Mouse (Mus musculus) lung, embryonic 16.5 days (tissue): ENCODE data around the gene Sept5. TPM values are rescaled to one million over a fixed set of nuclear protein-coding genes. Genes with fewer than 3 reads are reported as not detected.

Experiments used
- ATAC-seq: fragments of 200-750 bp; cut with Nextera tagmentation; 2 replicates; pipeline ENCODE4 v1.8.0; 2017; ENCODE audit warnings: low read depth, mild to moderate bottlenecking, moderate library complexity
- H3K27ac ChIP-seq: fragments of 300-500 bp; sonication (generic); 2 replicates; pipeline ENCODE4 v1.5.1; 2014; ENCODE audit warnings: mild to moderate bottlenecking, control low read depth, low read length
- H3K27me3 ChIP-seq: fragments of 300-500 bp; sonication (generic); 2 replicates; pipeline ENCODE4 v1.6.1; 2014; ENCODE audit warnings: low read depth, low read length, mixed read lengths; ENCODE audit not compliant: control insufficient read depth, insufficient read depth
- H3K36me3 ChIP-seq: fragments of 300-500 bp; sonication (generic); 2 replicates; pipeline ENCODE4 v1.6.1; 2014; ENCODE audit warnings: low read length; ENCODE audit not compliant: control insufficient read depth, insufficient read depth
- H3K4me1 ChIP-seq: fragments of 300-500 bp; sonication (generic); replicated peaks from 2 replicates; pipeline ENCODE4 v1.6.1; 2014; ENCODE audit warnings: low read length, mixed read lengths; ENCODE audit not compliant: control insufficient read depth, insufficient read depth
- H3K4me2 ChIP-seq: fragments of 300-500 bp; sonication (generic); 2 replicates; pipeline ENCODE4 v1.6.1; 2014; ENCODE audit warnings: low read depth, low read length, control low read depth
- H3K4me3 ChIP-seq: fragments of 300-500 bp; sonication (generic); 2 replicates; pipeline ENCODE4 v1.5.1; 2014; ENCODE audit warnings: mild to moderate bottlenecking, low read length, control low read depth
- H3K9ac ChIP-seq: fragments of 300-500 bp; sonication (generic); 2 replicates; pipeline ENCODE4 v1.6.1; 2014; ENCODE audit warnings: low read length, control low read depth
- H3K9me3 ChIP-seq: fragments of 300-500 bp; sonication (generic); 2 replicates; pipeline ENCODE4 v1.6.1; 2016; ENCODE audit warnings: low read length; ENCODE audit not compliant: control insufficient read depth
- WGBS: fragments of 180-500 bp; shearing (Covaris S2); extraction: QIAGEN DNeasy Blood & Tissue Kit; methylation state at CpG from one replicate; pipeline ENCODE4 v1.1.7; 2014; 5-methylcytosine and 5-hydroxymethylcytosine counted together
- polyA plus RNA-seq: library from polyadenylated mRNA; unstranded; fragments of >200 nt; fragmentation: Nextera tagmentation; extraction: Ambion mirVana; gene quantifications from 2 replicates; pipeline ENCODE4 v1.2.1, GENCODE M21; 2015

The Sept5 gene
- polyA plus RNA-seq, 1 experiment from 2014 or later: 21.1 TPM

DNA sequence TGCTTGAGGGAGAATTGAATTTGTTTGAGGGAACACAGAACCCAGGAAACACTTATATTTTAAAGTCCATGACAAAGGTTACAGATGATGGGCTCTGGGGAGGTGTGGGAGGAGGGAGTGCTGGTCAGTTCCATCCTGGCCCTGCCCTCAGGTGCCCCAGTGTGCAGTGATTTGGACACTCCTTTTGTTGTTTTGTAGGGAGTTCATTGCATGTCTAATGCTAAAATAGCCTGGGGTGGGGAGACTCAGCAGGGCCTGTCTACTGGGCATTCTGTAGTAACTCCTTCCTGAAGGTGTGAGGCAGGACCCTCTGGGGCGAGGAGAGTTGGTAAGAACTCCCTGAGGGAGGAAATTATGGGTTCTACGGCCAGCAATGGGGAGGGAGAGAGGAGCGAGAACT is 7.0 kb upstream of the Sept5 start:
- ATAC-seq: no peak
- Histone ChIP-seq H3K4me1 (no peaks in the 10 kb centered on the region), H3K27ac (no peak overlapping the region), H3K9ac (no peak overlapping the region), H3K27me3 (no peaks in the 10 kb centered on the region; the same call in 1 of the 2 replicates), H3K4me3 (no peak overlapping the region), H3K4me2 (no peak overlapping the region), H3K9me3 (no peaks in the 10 kb centered on the region), H3K36me3 (no peaks in the 10 kb centered on the region)
- WGBS: 56% methylated on average over 3 of the region's 3 CpGs

DNA sequence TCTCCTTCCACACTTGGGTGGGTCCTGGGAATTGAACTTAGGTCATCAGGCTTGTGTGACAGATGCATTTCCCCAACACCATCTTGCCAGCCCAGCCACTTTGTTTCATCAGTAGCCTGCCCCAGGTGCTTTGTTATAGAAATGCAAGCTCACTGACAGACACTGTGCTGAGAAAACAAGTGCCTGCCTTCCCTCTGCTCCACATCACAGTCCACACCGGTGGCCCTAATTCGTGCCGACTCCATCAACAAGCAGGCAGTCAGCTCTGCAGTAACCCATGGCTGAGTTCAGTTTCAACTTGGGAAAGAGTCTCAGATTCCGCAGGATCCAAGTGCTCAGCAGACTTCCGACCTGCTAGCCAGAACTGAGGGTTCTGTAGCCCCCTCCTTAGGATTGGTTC is 6.6 kb upstream of the Sept5 start:
- Histone ChIP-seq H3K27ac (no peak overlapping the region), H3K9me3 (no peaks in the 10 kb centered on the region), H3K9ac (no peak overlapping the region), H3K4me2 (no peak overlapping the region), H3K27me3 (no peaks in the 10 kb centered on the region; the same call in 1 of the 2 replicates), H3K4me1 (no peaks in the 10 kb centered on the region), H3K36me3 (no peaks in the 10 kb centered on the region), H3K4me3 (no peak overlapping the region)
- 71% methylated on average over 5 of the region's 5 CpGs for WGBS
- ATAC-seq: no peak

DNA sequence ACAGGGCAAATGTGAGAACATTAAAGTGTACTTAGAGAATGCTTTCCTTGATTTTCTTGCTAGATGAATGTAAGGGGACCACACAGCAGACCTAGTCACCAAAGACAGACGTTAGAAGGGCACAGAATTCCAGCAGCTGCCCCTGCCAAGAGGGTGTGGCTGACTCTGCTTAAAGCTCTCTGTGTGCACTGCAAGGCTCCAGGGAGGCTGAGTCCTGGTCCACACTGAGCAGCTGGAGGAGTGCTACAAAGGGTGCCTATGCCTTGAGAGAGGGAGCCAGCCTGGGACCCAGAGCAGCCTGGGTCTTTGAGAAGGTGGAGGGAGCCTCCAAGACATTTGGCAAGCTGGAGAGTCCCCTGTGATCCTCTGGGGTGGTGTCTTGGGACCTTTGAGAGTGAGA is 3.6 kb upstream of the Sept5 start:
- no peak overlapping the region for H3K4me3 ChIP-seq
- H3K4me2 ChIP-seq: no peak overlapping the region
- H3K27me3 ChIP-seq: no peaks in the 10 kb centered on the region; the same call in 1 of the 2 replicates
- H3K27ac ChIP-seq: no peak overlapping the region
- 15% methylated on average over 1 of the region's 1 CpGs for WGBS
- no peak overlapping the region for H3K9ac ChIP-seq
- H3K9me3 ChIP-seq: no peaks in the 10 kb centered on the region
- peaks cover 6% of the 10 kb centered on the region for H3K4me1 ChIP-seq
- H3K36me3 ChIP-seq: no peaks in the 10 kb centered on the region
- no peak for ATAC-seq

DNA sequence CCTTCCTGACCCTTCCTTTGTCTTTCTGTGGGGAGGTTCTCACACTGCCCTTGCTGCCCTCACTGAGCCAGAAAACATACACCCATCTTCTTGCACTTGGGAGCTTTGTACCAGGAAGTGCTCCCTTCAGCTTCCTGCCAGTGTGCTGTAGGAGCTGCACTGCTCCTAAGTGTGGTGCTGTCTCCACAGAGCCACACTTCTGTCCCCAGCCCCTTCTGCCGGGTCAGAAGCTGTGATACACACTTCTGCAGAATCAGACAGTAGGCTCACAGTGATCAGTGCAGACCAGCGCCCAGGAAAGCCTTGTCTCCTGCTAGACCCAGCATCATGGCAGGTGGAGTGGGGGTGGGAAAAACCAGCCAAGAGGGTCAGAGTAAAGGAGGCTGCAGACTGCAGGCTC is 3.1 kb upstream of the Sept5 start:
- Histone ChIP-seq H3K4me1 (peaks cover 8% of the 10 kb centered on the region), H3K27ac (no peak overlapping the region), H3K27me3 (no peaks in the 10 kb centered on the region; the same call in 1 of the 2 replicates)

DNA sequence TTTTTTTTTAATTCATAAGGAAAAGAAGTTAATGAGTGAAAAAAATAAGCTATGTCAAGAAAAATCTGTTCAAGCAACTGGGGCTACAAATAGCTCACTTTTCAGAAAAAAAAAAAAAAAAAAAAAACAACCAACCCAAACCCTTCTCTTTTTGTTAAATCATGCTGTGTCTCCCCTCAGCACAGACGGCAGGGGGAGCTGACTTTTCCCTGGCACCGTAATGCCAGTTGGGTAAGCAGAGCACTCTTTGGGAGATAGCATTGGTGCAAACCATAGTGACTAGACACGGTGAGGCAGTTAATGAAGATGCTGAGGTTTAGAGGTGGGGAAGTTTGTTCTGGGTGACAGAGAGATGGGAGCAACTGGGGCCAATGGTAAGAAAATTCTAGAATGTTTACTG is 2.3 kb upstream of the Sept5 start:
- H3K4me2 ChIP-seq: no peak overlapping the region
- WGBS: 47% methylated on average over 3 of the region's 3 CpGs
- H3K4me1 ChIP-seq: peaks cover 8% of the 10 kb centered on the region
- H3K9ac ChIP-seq: no peak overlapping the region
- H3K9me3 ChIP-seq: no peaks in the 10 kb centered on the region
- no peak for ATAC-seq
- H3K27ac ChIP-seq: no peak overlapping the region
- peaks cover 1% of the 10 kb centered on the region; the same call in 1 of the 2 replicates for H3K27me3 ChIP-seq
- H3K4me3 ChIP-seq: no peak overlapping the region
- no peaks in the 10 kb centered on the region for H3K36me3 ChIP-seq

More for the DNA sequence above, 3.1 kb upstream of the Sept5 start:
- 52% methylated on average over 2 of the region's 2 CpGs for WGBS
- Histone ChIP-seq H3K9me3 (no peaks in the 10 kb centered on the region), H3K36me3 (no peaks in the 10 kb centered on the region), H3K9ac (no peak overlapping the region), H3K4me3 (no peak overlapping the region), H3K4me2 (no peak overlapping the region)
- no peak for ATAC-seq

DNA sequence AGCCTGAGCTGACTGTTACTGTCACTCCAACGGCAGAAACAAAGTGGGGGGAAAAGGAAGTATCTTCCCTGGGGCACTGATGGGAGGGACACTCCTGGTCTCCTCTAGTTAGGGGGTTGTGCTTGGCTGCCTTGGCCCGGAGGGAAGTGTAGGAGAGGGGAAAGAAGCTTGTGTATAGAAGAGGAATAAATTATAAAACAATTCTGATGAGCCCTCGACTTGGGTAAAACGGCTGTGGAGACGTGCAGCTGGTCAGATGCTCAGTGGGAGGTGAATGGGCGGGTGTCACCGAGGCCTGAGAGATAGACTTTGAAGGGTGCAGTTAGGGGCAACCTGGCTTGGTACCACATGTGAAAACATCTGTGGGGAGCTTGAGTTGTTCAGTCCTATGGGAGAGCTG is 1.4 kb upstream of the Sept5 start:
- Histone ChIP-seq H3K4me3 (no peak overlapping the region), H3K9ac (no peak overlapping the region), H3K27me3 (peaks cover 2% of the 10 kb centered on the region; the same call in 1 of the 2 replicates), H3K9me3 (no peaks in the 10 kb centered on the region), H3K4me2 (no peak overlapping the region), H3K4me1 (peaks cover 14% of the 10 kb centered on the region), H3K36me3 (no peaks in the 10 kb centered on the region), H3K27ac (no peak overlapping the region)
- ATAC-seq: no peak
- 58% methylated on average over 7 of the region's 7 CpGs for WGBS

DNA sequence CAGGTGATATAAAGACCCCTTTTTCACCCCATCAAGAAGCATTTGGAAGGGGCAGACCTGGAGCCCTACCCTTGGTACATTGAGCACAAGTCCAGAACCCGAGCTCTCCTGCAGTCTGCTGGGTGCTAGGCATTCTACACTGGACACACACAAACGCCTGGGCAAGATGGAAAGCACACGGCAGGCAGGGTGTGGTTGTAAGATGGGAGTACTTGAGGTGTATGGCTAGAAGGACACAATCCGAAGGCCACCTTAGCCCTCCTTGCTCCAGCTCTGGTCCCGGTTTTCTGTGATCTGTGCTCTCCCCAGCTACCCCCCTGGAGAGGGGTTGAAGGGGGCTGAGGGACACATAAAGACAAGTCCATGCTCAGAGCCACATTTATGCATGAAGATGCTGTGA is 537 bp upstream of the Sept5 start:
- Histone ChIP-seq H3K4me1 (peaks cover 19% of the 10 kb centered on the region), H3K9me3 (no peaks in the 10 kb centered on the region), H3K4me3 (peak overlapping the region; percentile 78), H3K36me3 (no peaks in the 10 kb centered on the region), H3K27ac (no peak overlapping the region), H3K27me3 (peaks cover 9% of the 10 kb centered on the region), H3K4me2 (peak overlapping the region; percentile 84), H3K9ac (peak overlapping the region; percentile 83)
- 50% methylated on average over 5 of the region's 5 CpGs for WGBS
- no peak for ATAC-seq

DNA sequence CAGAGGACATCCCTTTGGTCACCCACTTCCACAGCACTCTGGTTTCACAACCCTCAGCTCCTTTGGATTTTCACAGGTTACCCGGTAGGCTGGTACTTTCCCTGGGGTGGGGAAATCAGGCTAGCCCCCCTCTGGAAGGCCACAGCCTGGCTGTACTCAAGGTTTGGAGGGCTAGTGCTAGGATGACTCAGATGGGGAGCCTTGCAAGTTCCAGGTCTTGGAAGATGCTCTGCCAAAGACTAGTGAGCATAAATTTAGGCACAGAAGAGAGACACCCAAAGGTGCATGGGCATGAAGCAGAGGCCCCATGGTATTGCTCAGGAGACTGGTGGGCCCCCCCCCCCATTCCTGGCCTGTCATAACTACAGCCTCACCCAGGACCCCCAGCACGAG is 810 bp downstream of the Sept5 start:
- H3K27me3 ChIP-seq: peaks cover 23% of the 10 kb centered on the region
- peak overlapping the region; percentile 78 for H3K4me3 ChIP-seq
- H3K27ac ChIP-seq: no peak overlapping the region
- peak overlapping the region; percentile 83 for H3K9ac ChIP-seq
- 40% methylated on average over 2 of the region's 2 CpGs for WGBS
- no peaks in the 10 kb centered on the region for H3K36me3 ChIP-seq
- H3K9me3 ChIP-seq: no peaks in the 10 kb centered on the region
- peaks cover 19% of the 10 kb centered on the region for H3K4me1 ChIP-seq
- peak overlapping the region; percentile 84 for H3K4me2 ChIP-seq
- no peak for ATAC-seq

DNA sequence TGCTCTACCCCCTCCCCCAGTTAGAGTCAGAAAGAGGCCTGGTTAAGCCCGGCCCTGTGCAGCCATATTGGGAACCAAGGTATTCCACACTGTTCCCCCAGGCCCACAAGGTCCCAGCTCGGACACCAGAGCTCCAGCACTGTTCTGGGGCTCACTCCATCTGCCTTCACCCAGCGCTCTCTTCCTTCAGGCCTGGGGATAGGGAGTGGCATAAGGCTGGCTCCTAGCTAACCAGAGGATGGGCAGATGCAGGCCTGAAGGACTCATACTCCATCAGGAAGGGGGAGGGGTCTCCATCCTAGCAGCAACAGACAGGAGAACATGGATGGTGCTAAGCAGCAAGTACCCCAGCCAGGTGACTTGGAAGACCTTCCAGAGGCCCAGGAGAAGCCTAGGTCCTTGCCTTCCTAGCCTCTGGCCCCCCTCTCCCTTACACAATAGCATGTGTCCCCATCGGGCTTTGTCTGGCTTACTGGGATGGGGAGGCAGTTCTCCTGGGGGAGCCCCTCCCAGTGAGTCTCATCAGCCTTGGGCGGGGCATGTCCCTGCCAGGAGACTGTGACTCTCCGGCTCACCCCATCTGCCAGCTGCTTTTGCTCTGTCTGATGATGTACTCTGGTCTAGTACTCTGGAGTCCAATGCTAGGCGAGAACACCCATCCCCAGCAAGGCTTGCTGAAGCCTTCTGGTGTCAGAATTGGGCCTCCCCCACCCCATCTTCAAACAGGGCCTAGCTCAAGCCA is 1.4 kb downstream of the Sept5 start:
- ATAC-seq: no peak
- H3K27ac ChIP-seq: no peak overlapping the region
- peak overlapping the region; percentile 83 for H3K9ac ChIP-seq
- H3K4me3 ChIP-seq: peak overlapping the region; percentile 78
- peaks cover 29% of the 10 kb centered on the region for H3K27me3 ChIP-seq
- H3K4me1 ChIP-seq: peaks cover 19% of the 10 kb centered on the region
- no peaks in the 10 kb centered on the region for H3K36me3 ChIP-seq
- peak overlapping the region; percentile 84 for H3K4me2 ChIP-seq
- no peaks in the 10 kb centered on the region for H3K9me3 ChIP-seq
- 72% methylated on average over 7 of the region's 7 CpGs for WGBS
